Mouse (Mus musculus) heart, postnatal 0 days (tissue): ENCODE results near the gene Etv2. TPM values are rescaled to one million over a fixed set of nuclear protein-coding genes. Genes with fewer than 3 reads are reported as not detected.

Experiments
- ATAC-seq: fragments of 200-750 bp; cut with Nextera tagmentation; 2 replicates; pipeline ENCODE4 v1.8.0; 2017; ENCODE audit warnings: low read depth, moderate number of reproducible peaks, moderate library complexity; ENCODE audit not compliant: insufficient read depth
- DNase-seq: peaks from one replicate; pipeline ENCODE4 v3.0.0-alpha.2; 2016; ENCODE audit warnings: low spot score
- H3K27ac ChIP-seq: fragments of 300-500 bp; sonication (generic); 2 replicates; pipeline ENCODE4 v1.5.1; 2014; ENCODE audit warnings: low read depth, mild to moderate bottlenecking
- H3K27me3 ChIP-seq: fragments of 300-500 bp; sonication (generic); 2 replicates; pipeline ENCODE4 v1.6.1; 2014; ENCODE audit warnings: low read length, mixed read lengths; ENCODE audit not compliant: control insufficient read depth, insufficient read depth
- H3K36me3 ChIP-seq: fragments of 300-500 bp; sonication (generic); replicated peaks from 2 replicates; pipeline ENCODE4 v1.6.1; 2014; ENCODE audit warnings: low read length, mixed read lengths; ENCODE audit not compliant: control insufficient read depth, insufficient read depth
- H3K4me1 ChIP-seq: fragments of 300-500 bp; sonication (generic); 2 replicates; pipeline ENCODE4 v1.6.1; 2014; ENCODE audit warnings: antibody characterized with exemption; ENCODE audit not compliant: control insufficient read depth, insufficient read depth
- H3K4me2 ChIP-seq: fragments of 300-500 bp; sonication (generic); 2 replicates; pipeline ENCODE4 v1.6.1; 2014; ENCODE audit warnings: low read depth, mild to moderate bottlenecking, low read length, moderate library complexity
- H3K4me3 ChIP-seq: fragments of 300-500 bp; sonication (generic); 2 replicates; pipeline ENCODE4 v1.5.1; 2014; ENCODE audit warnings: low read depth, low read length
- H3K9ac ChIP-seq: fragments of 300-500 bp; sonication (generic); replicated peaks from 2 replicates; pipeline ENCODE4 v1.6.1; 2014; ENCODE audit warnings: low read depth, low read length, mixed read lengths
- H3K9me3 ChIP-seq: fragments of 300-500 bp; sonication (generic); replicated peaks from 2 replicates; pipeline ENCODE4 v1.6.1; 2016; ENCODE audit warnings: low read length; ENCODE audit not compliant: control insufficient read depth
- CTCF ChIP-seq: IDR thresholded peaks from 2 replicates; pipeline ENCODE4 v1.5.1; 2016; ENCODE audit warnings: antibody characterized with exemption, control low read depth, low read depth
- EP300 ChIP-seq: IDR thresholded peaks from 2 replicates; pipeline ENCODE4 v1.6.1; 2016; ENCODE audit warnings: antibody characterized with exemption, low read depth
- WGBS: fragments of 180-500 bp; shearing (Covaris S2); extraction: QIAGEN DNeasy Blood & Tissue Kit; methylation state at CpG from one replicate; pipeline ENCODE4 v1.1.7; 2014; 5-methylcytosine and 5-hydroxymethylcytosine counted together
- polyA plus RNA-seq: library from polyadenylated mRNA; unstranded; fragments of >200 nt; fragmentation: Nextera tagmentation; extraction: Ambion mirVana; gene quantifications from 2 replicates; pipeline ENCODE4 v1.2.1, GENCODE M21; 2015
- total RNA-seq: library from RNA; depleted of rRNA; stranded (reverse); fragments of >200 nt; gene quantifications from 2 replicates; pipeline ENCODE4 v1.2.3, GENCODE M21; 2014; ENCODE audit warnings: low replicate concordance

Gene Etv2
- total and polyA plus RNA-seq, 2 experiments from 2014 or later: not detected

- no peaks in the 10 kb centered on the region for H3K36me3 ChIP-seq
- no peak for ATAC-seq
- H3K9ac ChIP-seq: no peak overlapping the region
- no peak overlapping the region for H3K4me2 ChIP-seq
- no peak overlapping the region for H3K4me3 ChIP-seq
- WGBS: 37% methylated on average over 3 of the region's 3 CpGs
- no peaks in the 10 kb centered on the region for H3K9me3 ChIP-seq
- no peak for DNase-seq
- peaks cover 9% of the 10 kb centered on the region for H3K4me1 ChIP-seq
- no peak overlapping the region for H3K27ac ChIP-seq
- TF ChIP-seq CTCF (no peak; the same call in 1 of the 2 replicates), EP300 (no peak)
- no peaks in the 10 kb centered on the region for H3K27me3 ChIP-seq
These were observed 33.6 kb upstream of the Etv2 start for GRCm38 (mm10) chr7:30669229-30669628.

- DNase-seq (peak; percentile 27), ATAC-seq (no peak; the same call in 1 of the 2 replicates)
- under 1% methylated on average over 11 of the region's 11 CpGs for WGBS
- H3K9me3 ChIP-seq: no peaks in the 10 kb centered on the region
- 0 out of 2 replicates have a peak overlapping the region, but pooled peaks have one; percentile 31 for H3K27ac ChIP-seq
- peak overlapping the region; percentile 86 for H3K4me2 ChIP-seq
- peaks cover 9% of the 10 kb centered on the region for H3K4me1 ChIP-seq
- no peak for TF ChIP-seq EP300
- TF ChIP-seq CTCF: no peak
- peak overlapping the region; percentile 64 for H3K9ac ChIP-seq
- no peaks in the 10 kb centered on the region for H3K27me3 ChIP-seq
- peak overlapping the region; percentile 70 for H3K4me3 ChIP-seq
- peaks cover 15% of the 10 kb centered on the region for H3K36me3 ChIP-seq
These were observed 29.7 kb upstream of the Etv2 start for GRCm38 (mm10) chr7:30665321-30665720.

DNA sequence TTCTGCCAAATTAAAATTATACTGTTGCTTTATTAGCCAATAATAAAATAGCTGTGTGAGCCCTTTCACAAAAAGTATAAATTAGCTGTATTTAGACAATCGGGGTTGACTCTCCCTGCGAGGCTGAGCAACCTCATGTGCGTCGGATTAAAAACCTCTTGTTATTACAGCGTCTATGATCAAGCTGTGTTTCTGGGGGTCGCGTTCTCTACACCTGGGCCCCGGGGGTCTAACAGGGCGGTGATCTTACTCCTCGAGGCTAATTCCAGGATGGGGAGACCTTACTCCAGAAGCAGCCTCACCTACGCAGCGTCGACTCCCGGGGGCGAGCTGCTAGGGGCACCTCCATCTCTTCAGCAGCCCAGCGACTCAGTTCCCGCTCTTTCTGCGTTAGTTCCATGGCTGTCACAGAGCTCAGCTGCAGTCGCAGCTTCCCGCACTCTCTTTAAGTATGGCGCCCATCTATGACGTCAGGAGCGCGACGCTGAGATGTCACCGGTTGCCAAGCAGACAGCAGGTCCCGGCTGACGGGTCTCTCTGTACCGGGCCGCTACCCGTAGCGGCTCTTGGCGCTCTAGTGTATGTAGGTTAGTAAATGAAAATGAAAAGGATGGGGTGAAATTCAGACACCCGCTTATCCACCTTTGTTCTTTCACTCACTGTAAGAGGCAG is 29.0 kb upstream of the Etv2 start, which contains the start of gene Haus5:
Haus5 (minus strand) TSS at position 466 of the 672 bp plus-strand sequence.
- peak; percentile 97 for ATAC-seq

GRCm38 (mm10) chr7:30649591-30650540 is 14.2 kb upstream of the Etv2 start, which contains the start of gene Rbm42:
Gene Rbm42 (minus strand): TSS chr7:30650317.
- under 1% methylated on average over 59 of the region's 59 CpGs for WGBS
- H3K36me3 ChIP-seq: peaks cover 42% of the 10 kb centered on the region
- ATAC-seq: peak; percentile 100
- no peaks in the 10 kb centered on the region for H3K27me3 ChIP-seq
- H3K27ac ChIP-seq: peak within 1 kb of the TSS; percentile 79
- H3K9me3 ChIP-seq: no peaks in the 10 kb centered on the region
- H3K4me3 ChIP-seq: peak within 1 kb of the TSS; percentile 99
- peak within 1 kb of the TSS; percentile 93 for H3K4me2 ChIP-seq
- peaks cover 8% of the 10 kb centered on the region; the same call in 1 of the 2 replicates for H3K4me1 ChIP-seq
- no peak for TF ChIP-seq CTCF
- no peak for TF ChIP-seq EP300
- DNase-seq: peak; percentile 98
- peak within 1 kb of the TSS; percentile 95 for H3K9ac ChIP-seq

More for the DNA sequence above, 29.0 kb upstream of the Etv2 start, which contains the start of gene Haus5:
- peak within 1 kb of the TSS; percentile 86 for H3K4me2 ChIP-seq
- H3K9me3 ChIP-seq: no peaks in the 10 kb centered on the region
- H3K9ac ChIP-seq: peak within 1 kb of the TSS; percentile 64
- WGBS: under 1% methylated on average over 34 of the region's 34 CpGs
- peak within 1 kb of the TSS; percentile 70 for H3K4me3 ChIP-seq
- 0 out of 2 replicates have a peak within 1 kb of the TSS, but pooled peaks have one; percentile 31 for H3K27ac ChIP-seq
- DNase-seq: peak; percentile 87
- peaks cover 21% of the 10 kb centered on the region for H3K36me3 ChIP-seq
- TF ChIP-seq CTCF: no peak
- TF ChIP-seq EP300: no peak
- no peaks in the 10 kb centered on the region for H3K27me3 ChIP-seq
- H3K4me1 ChIP-seq: peaks cover 9% of the 10 kb centered on the region

DNA sequence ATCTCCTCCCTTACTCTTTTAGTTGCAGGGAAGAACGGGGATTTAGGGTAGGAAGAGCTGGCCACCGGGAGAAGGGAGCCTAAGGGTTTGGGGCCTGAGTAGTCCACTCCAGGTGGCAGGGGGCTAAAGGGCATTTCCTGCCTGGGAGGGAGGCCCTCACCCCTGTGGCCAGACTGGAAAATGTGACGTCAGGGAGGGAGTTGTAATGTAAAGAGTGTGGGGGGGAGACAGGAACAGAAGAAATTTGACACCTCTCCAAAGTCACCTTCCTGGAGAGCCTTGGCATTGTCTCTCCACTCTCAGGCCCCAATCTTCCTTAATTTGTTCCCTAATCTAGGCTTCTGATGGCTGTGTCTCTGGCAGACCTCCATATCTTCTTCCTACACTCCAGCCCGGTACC is 3.4 kb upstream of the Etv2 start:
- Histone ChIP-seq H3K27me3 (peaks cover 27% of the 10 kb centered on the region), H3K36me3 (peaks cover 42% of the 10 kb centered on the region), H3K4me1 (no peaks in the 10 kb centered on the region), H3K9me3 (no peaks in the 10 kb centered on the region), H3K9ac (no peak overlapping the region), H3K27ac (no peak overlapping the region), H3K4me2 (no peak overlapping the region), H3K4me3 (no peak overlapping the region)
- TF ChIP-seq EP300: no peak
- no peak for TF ChIP-seq CTCF
- no peak for ATAC-seq
- no peak for DNase-seq
- WGBS: 7% methylated on average over 4 of the region's 4 CpGs
